Mouse (Mus musculus): ENCODE measurements around the gene Gm21983. TPM values are rescaled to one million over a fixed set of nuclear protein-coding genes. Genes with fewer than 3 reads are reported as not detected.

The Gm21983 gene
- polyA plus RNA-seq (2014; fragmentation: Nextera tagmentation; extraction: Ambion mirVana) = not detected in 2 replicates

- Histone ChIP-seq H3K4me1 (ENCODE audit: control insufficient read depth, insufficient read depth, low read length) (no peaks in the 10 kb centered on the region), H3K4me3 (ENCODE audit: low read depth, low read length) (no peak within 1 kb of the TSS), H3K9ac (replicated peaks; ENCODE audit: low read depth, low read length) (no peak within 1 kb of the TSS), H3K9me3 (ENCODE audit: control insufficient read depth, low read depth, low read length) (no peaks in the 10 kb centered on the region), H3K27ac (ENCODE audit: low read length) (peak within 1 kb of the TSS; percentile 52; the same call in 1 of the 2 replicates), H3K4me2 (replicated peaks; ENCODE audit: low read depth, low read length) (no peak within 1 kb of the TSS), H3K36me3 (ENCODE audit: control insufficient read depth, insufficient read depth, low read length) (peaks cover 26% of the 10 kb centered on the region), H3K27me3 (ENCODE audit: control insufficient read depth, insufficient read depth, low read length) (no peaks in the 10 kb centered on the region)
- WGBS = 66% methylated on average over 14 of the region's 14 CpGs
- ATAC-seq (ENCODE audit: insufficient number of reproducible peaks, insufficient read depth, low FRiP score, low read depth) = no peak
Measured at GRCm38 (mm10) chr7:27180837-27181695, at the start of gene Gm21983, which contains the start of gene Mia. Gm21983 (minus strand) TSS chr7:27181086. Mia (minus strand) TSS chr7:27181157.

GRCm38 (mm10) chr7:27228865-27229264 is 48.0 kb upstream of the Gm21983 start:
- Histone ChIP-seq H3K4me3 (ENCODE audit: low read depth, low read length) (peak overlapping the region; percentile 81), H3K9me3 (ENCODE audit: control insufficient read depth, low read depth, low read length) (no peaks in the 10 kb centered on the region), H3K4me2 (replicated peaks; ENCODE audit: low read depth, low read length) (peak overlapping the region; percentile 68), H3K9ac (replicated peaks; ENCODE audit: low read depth, low read length) (peak overlapping the region; percentile 28; the same call in 1 of the 2 replicates), H3K4me1 (ENCODE audit: control insufficient read depth, insufficient read depth, low read length) (peaks cover 42% of the 10 kb centered on the region), H3K27ac (ENCODE audit: low read length) (peak overlapping the region; percentile 88), H3K27me3 (ENCODE audit: control insufficient read depth, insufficient read depth, low read length) (no peaks in the 10 kb centered on the region), H3K36me3 (ENCODE audit: control insufficient read depth, insufficient read depth, low read length) (no peaks in the 10 kb centered on the region)
- no peak for ATAC-seq (ENCODE audit: insufficient number of reproducible peaks, insufficient read depth, low FRiP score, low read depth)
- WGBS = 16% methylated on average over 6 of the region's 6 CpGs

- Histone ChIP-seq H3K36me3 (ENCODE audit: control insufficient read depth, insufficient read depth, low read length) (no peaks in the 10 kb centered on the region), H3K9me3 (ENCODE audit: control insufficient read depth, low read depth, low read length) (no peaks in the 10 kb centered on the region), H3K4me1 (ENCODE audit: control insufficient read depth, insufficient read depth, low read length) (peaks cover 41% of the 10 kb centered on the region), H3K4me3 (ENCODE audit: low read depth, low read length) (peak within 1 kb of the TSS; percentile 81), H3K9ac (replicated peaks; ENCODE audit: low read depth, low read length) (peak within 1 kb of the TSS; percentile 78), H3K27ac (ENCODE audit: low read length) (peak within 1 kb of the TSS; percentile 88), H3K27me3 (ENCODE audit: control insufficient read depth, insufficient read depth, low read length) (no peaks in the 10 kb centered on the region), H3K4me2 (replicated peaks; ENCODE audit: low read depth, low read length) (peak within 1 kb of the TSS; percentile 68)
- peak; percentile 80 for ATAC-seq (ENCODE audit: insufficient number of reproducible peaks, insufficient read depth, low FRiP score, low read depth)
- WGBS = under 1% methylated on average over 49 of the region's 49 CpGs
Measured at GRCm38 (mm10) chr7:27228281-27228821, 47.5 kb upstream of the Gm21983 start, which contains the start of gene Itpkc. Itpkc (minus strand) TSS chr7:27228661.

- H3K9ac ChIP-seq (replicated peaks; ENCODE audit: low read depth, low read length) = peak overlapping the region; percentile 78
- no peak for ATAC-seq (ENCODE audit: insufficient number of reproducible peaks, insufficient read depth, low FRiP score, low read depth)
- peaks cover 41% of the 10 kb centered on the region for H3K4me1 ChIP-seq (ENCODE audit: control insufficient read depth, insufficient read depth, low read length)
- H3K27me3 ChIP-seq (ENCODE audit: control insufficient read depth, insufficient read depth, low read length) = no peaks in the 10 kb centered on the region
- peak overlapping the region; percentile 68 for H3K4me2 ChIP-seq (replicated peaks; ENCODE audit: low read depth, low read length)
- no peaks in the 10 kb centered on the region for H3K9me3 ChIP-seq (ENCODE audit: control insufficient read depth, low read depth, low read length)
- H3K36me3 ChIP-seq (ENCODE audit: control insufficient read depth, insufficient read depth, low read length) = no peaks in the 10 kb centered on the region
- 2% methylated on average over 10 of the region's 10 CpGs for WGBS
- peak overlapping the region; percentile 88; the same call in 1 of the 2 replicates for H3K27ac ChIP-seq (ENCODE audit: low read length)
- H3K4me3 ChIP-seq (ENCODE audit: low read depth, low read length) = peak overlapping the region; percentile 81
Measured at GRCm38 (mm10) chr7:27227676-27228075, 46.8 kb upstream of the Gm21983 start.

GRCm38 (mm10) chr7:27227276-27227675 is 46.4 kb upstream of the Gm21983 start:
- H3K4me1 ChIP-seq (ENCODE audit: control insufficient read depth, insufficient read depth, low read length) = peaks cover 41% of the 10 kb centered on the region

GRCm38 (mm10) chr7:27224877-27225575 is 44.1 kb upstream of the Gm21983 start:
- H3K27ac ChIP-seq (ENCODE audit: low read length) = peak overlapping the region; percentile 6; the same call in 1 of the 2 replicates
- peaks cover 41% of the 10 kb centered on the region for H3K4me1 ChIP-seq (ENCODE audit: control insufficient read depth, insufficient read depth, low read length)
- peak overlapping the region; percentile 2; the same call in 1 of the 2 replicates for H3K4me3 ChIP-seq (ENCODE audit: low read depth, low read length)
- peak; percentile 38; the same call in 1 of the 2 replicates for ATAC-seq (ENCODE audit: insufficient number of reproducible peaks, insufficient read depth, low FRiP score, low read depth)
- no peaks in the 10 kb centered on the region for H3K36me3 ChIP-seq (ENCODE audit: control insufficient read depth, insufficient read depth, low read length)
- whole genome bisulfite sequencing = 57% methylated on average over 11 of the region's 11 CpGs
- no peak overlapping the region for H3K9ac ChIP-seq (replicated peaks; ENCODE audit: low read depth, low read length)
- H3K4me2 ChIP-seq (replicated peaks; ENCODE audit: low read depth, low read length) = peak overlapping the region; percentile 68
- no peaks in the 10 kb centered on the region for H3K27me3 ChIP-seq (ENCODE audit: control insufficient read depth, insufficient read depth, low read length)
- no peaks in the 10 kb centered on the region for H3K9me3 ChIP-seq (ENCODE audit: control insufficient read depth, low read depth, low read length)

More at GRCm38 (mm10) chr7:27227276-27227675, 46.4 kb upstream of the Gm21983 start:
- peak overlapping the region; percentile 68 for H3K4me2 ChIP-seq (replicated peaks; ENCODE audit: low read depth, low read length)
- no peaks in the 10 kb centered on the region for H3K27me3 ChIP-seq (ENCODE audit: control insufficient read depth, insufficient read depth, low read length)
- no peak overlapping the region for H3K27ac ChIP-seq (ENCODE audit: low read length)
- WGBS = 22% methylated on average over 9 of the region's 9 CpGs
- no peaks in the 10 kb centered on the region for H3K9me3 ChIP-seq (ENCODE audit: control insufficient read depth, low read depth, low read length)
- peak overlapping the region; percentile 78; the same call in 1 of the 2 replicates for H3K9ac ChIP-seq (replicated peaks; ENCODE audit: low read depth, low read length)
- H3K36me3 ChIP-seq (ENCODE audit: control insufficient read depth, insufficient read depth, low read length) = no peaks in the 10 kb centered on the region
- ATAC-seq (ENCODE audit: insufficient number of reproducible peaks, insufficient read depth, low FRiP score, low read depth) = no peak
- peak overlapping the region; percentile 81 for H3K4me3 ChIP-seq (ENCODE audit: low read depth, low read length)

GRCm38 (mm10) chr7:27222538-27222937 is 41.7 kb upstream of the Gm21983 start:
- Histone ChIP-seq H3K9me3 (ENCODE audit: control insufficient read depth, low read depth, low read length) (no peaks in the 10 kb centered on the region), H3K27me3 (ENCODE audit: control insufficient read depth, insufficient read depth, low read length) (no peaks in the 10 kb centered on the region), H3K36me3 (ENCODE audit: control insufficient read depth, insufficient read depth, low read length) (no peaks in the 10 kb centered on the region), H3K4me3 (ENCODE audit: low read depth, low read length) (no peak overlapping the region), H3K27ac (ENCODE audit: low read length) (no peak overlapping the region), H3K9ac (replicated peaks; ENCODE audit: low read depth, low read length) (no peak overlapping the region), H3K4me1 (ENCODE audit: control insufficient read depth, insufficient read depth, low read length) (peaks cover 40% of the 10 kb centered on the region), H3K4me2 (replicated peaks; ENCODE audit: low read depth, low read length) (no peak overlapping the region)
- ATAC-seq (ENCODE audit: insufficient number of reproducible peaks, insufficient read depth, low FRiP score, low read depth) = no peak
- WGBS = 59% methylated on average over 1 of the region's 1 CpGs

- ATAC-seq (ENCODE audit: insufficient number of reproducible peaks, insufficient read depth, low FRiP score, low read depth) = no peak
- Histone ChIP-seq H3K9ac (replicated peaks; ENCODE audit: low read depth, low read length) (no peak overlapping the region), H3K4me3 (ENCODE audit: low read depth, low read length) (no peak overlapping the region), H3K4me2 (replicated peaks; ENCODE audit: low read depth, low read length) (no peak overlapping the region), H3K4me1 (ENCODE audit: control insufficient read depth, insufficient read depth, low read length) (peaks cover 34% of the 10 kb centered on the region), H3K36me3 (ENCODE audit: control insufficient read depth, insufficient read depth, low read length) (no peaks in the 10 kb centered on the region), H3K27ac (ENCODE audit: low read length) (no peak overlapping the region), H3K9me3 (ENCODE audit: control insufficient read depth, low read depth, low read length) (no peaks in the 10 kb centered on the region), H3K27me3 (ENCODE audit: control insufficient read depth, insufficient read depth, low read length) (no peaks in the 10 kb centered on the region)
- WGBS = 66% methylated on average over 6 of the region's 6 CpGs
Measured at GRCm38 (mm10) chr7:27221939-27222338, 41.1 kb upstream of the Gm21983 start.
